Mouse (Mus musculus) T-helper 2 cell (primary cell): Measurements from ENCODE around the gene Tk1.

Experiments used
- in situ Hi-C: fragments of 300-600 bp; cut with MboI, MseI; formaldehyde crosslinking; loops from one replicate; pipeline ENCODE4 v1.15.1; 2025; ENCODE audit warnings: high pct_unique_total_duplicates

Gene Tk1

DNA sequence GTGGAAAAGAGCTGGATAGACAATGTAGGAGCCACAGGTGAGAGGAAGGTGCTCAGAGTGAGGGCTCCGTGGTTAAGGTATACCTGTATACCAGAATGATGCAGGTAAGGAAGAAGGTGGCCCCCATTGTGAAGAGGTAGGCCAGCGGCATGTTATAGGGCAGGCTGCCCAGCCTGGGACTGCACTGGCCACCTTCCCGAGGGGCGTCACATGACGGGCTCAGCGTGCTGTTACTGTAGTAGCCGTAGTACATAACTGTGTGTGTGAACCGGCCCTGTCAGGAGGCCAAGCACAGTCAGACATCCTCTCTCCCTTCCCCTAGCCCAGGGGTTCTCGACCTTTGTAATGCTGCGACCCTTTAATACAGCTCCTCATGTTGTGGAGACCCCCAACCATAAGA, 51.0 kb downstream of the Tk1 start:
- in situ Hi-C loops, result no loop called here

DNA sequence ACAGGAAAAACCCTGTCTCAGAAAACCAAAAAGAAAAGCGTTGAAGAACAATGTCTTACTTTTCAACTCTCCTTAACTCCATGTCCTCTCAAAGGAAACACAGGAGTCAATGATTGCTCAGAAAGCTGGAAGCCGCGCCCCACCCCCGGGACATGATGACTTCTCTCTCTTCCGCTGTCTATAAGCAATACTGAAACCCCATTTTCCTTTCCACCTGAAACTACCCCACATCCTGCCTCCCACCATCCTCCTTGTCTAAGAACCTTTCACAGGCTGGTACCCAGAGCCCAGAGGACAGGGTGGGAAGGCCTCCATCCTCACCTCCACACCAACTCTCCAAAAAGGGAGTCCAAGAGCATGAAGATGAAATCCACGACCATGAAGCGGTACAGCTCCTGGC, 53.5 kb downstream of the Tk1 start:
- in situ Hi-C loops, result no loop called here

DNA sequence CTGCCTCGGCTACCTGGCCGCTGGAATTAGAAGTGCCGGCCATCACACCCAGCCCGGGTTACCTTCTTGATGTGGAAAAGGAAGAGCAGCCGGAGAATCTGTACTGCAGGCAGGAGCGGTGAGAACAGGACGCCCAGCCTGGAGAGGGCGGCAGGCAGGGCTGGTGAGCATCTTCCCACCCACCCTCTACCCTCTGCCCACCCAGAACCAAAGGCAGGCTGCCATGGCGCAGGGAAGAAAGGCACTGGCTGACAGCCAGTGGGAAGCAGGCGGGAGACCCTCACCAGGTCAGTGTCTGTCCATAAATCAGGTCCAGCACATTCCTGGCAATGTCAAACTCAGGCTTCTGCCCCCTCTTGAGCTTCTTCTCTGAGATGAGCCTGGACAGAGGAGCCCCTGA, 55.5 kb downstream of the Tk1 start:
- in situ Hi-C loops, result no loop called here

DNA sequence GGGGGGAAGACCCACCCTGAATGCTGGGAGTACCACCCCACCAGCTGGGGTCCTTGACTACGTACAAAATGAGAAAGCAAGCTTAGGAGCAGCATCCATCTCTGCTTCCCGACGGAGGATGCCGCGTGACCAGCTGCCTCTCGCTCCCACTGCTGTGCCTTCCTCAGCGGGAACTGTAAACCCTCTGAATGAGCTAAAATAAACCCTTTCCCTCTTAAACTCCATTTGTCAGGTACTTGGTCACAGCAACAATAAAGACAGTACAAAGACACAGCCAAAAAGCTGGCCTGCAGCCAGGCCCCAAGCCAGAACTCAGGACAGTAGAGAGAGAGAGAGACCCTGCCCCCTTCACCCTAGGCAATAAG, 56.2 kb downstream of the Tk1 start:
- in situ Hi-C loops, result no loop called here

DNA sequence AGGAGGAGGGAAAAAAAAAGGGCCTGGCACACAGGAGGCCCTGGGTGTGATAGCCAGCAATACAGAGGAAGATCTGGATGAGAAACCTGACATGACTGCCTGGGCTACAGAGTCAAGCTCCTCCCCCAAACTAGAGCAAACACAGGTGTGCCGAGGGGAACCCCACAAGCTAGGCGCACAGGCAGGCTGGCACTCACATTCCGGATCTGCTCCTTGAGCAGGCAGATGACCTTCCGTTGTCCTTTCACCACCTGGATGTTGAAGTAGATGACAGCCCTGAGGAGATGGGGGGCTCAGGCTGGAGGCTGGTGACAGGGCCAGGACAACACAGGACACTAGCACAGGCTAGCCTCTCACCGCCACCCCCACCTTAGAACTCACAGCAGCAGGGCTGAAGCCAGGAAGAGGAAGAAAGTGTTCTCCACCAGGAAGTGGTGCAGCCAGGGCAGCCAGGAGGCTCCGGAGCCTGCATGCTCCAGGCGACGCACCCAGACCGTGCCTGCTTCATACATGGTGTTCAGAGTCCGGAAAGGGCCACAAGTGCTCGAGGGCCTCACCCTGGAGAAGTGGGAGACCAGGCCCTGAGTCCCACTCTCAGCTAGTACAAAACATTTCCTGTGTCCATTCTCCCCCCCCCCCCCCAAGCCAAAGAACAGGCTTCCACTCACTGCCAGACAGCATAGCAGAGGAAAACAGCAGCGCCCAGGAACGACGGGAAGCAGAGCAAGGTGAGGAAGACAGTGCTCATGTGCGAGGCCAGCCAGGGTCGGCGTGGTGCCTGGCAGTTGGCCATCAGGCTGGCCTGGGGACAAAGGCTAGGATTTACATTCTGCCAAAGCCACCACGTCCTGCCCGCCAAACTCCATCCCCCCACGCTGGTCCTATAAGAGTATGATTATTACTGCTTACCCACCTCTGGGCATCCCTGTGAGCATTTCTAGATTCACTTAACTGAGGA, 56.9 kb downstream of the Tk1 start:
- in situ Hi-C loops, result no loop called here

DNA sequence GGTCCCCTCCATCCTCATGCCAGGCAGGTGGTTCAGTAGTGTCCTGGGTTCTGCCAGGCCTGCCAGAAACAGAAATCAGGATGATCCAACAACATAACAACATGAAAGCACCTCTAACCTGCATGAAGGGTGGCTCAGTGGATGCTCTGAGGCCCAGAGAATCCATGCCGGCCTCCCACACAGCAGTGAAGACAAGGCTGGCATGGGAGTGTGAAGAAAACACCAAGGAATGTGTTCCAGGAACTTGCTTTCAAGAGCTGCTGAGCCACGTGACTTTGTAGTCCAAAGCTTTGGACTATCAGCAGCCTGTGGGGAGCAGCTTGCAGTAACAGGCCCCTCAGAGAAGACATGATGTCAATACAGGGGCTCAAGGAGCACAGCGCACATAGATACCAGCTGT, 59.6 kb downstream of the Tk1 start:
- in situ Hi-C loops, result no loop called here
